Mouse (Mus musculus): ENCODE measurements around the gene Fzd7.
"Not testable (repeated sequence)": the region's sequence is repeated elsewhere in the genome, so short reads cannot be mapped to it uniquely, and the experiment has no call there.

Fzd7 gene

DNA sequence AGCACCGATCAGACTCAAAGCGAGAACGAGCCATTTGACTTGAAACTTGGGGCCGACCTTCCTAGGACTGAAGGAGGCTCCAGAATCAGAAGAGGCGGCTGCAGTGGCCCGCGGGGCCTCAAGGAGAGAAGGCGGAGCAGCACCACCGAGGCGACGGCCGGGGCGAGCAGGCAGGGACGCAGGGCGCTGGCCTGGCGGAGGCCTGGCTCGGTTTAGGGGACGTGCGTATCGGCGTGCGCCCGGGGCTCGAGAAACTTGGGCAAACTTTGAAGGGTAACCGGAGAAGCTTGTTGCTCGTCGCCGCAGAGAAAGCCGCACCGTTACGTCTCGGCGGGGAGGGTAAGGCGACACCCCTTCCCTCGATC, at the start of gene Fzd7:
TSS of gene Fzd7 (plus strand) at position 94 of the 365 bp plus-strand sequence.
- DNase-seq (ENCODE audit: low read depth, low spot score), result no peak

DNA sequence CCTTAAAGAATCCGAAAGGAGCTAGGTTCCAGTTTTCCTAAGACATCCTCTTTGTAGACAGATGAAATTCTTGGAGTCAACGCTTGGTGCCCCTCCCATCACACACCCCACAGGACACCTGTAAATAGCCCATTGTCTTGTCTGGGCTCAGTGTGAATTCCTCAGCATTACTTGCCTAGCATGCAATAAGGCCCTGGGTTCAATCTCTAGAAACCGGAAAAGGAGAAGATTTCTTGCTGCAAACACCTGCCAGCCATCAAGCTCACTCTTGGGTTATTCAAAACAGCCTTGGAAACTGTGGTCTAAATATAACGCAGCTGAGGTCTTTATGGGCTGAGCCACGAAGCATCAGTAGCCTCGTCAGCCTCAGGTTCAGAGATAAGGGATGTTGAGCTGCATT, 48.9 kb upstream of the Fzd7 start:
- no peak for DNase-seq (ENCODE audit: low read depth, low spot score)

DNA sequence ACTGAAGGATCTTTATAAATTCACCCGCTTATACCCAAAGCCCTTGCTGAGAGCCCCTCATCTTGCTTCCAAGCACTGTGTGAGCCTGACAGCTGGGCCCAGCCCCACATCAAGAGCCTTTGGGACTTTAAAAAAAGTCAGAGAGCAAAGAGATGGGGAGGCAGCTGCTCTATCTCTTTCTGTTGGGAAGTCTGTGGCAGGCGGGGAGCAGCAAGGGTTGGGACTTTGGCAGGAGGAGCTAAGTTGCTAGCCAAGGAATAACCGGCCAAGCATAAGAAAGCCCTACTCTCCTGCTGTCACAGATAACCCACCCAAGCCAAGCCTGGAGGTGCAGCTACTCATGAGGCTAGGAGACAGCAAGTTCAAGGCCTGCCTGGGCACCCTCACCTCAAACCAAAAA, 48.2 kb upstream of the Fzd7 start:
- peak; percentile 83 for DNase-seq (ENCODE audit: low read depth, low spot score)

DNA sequence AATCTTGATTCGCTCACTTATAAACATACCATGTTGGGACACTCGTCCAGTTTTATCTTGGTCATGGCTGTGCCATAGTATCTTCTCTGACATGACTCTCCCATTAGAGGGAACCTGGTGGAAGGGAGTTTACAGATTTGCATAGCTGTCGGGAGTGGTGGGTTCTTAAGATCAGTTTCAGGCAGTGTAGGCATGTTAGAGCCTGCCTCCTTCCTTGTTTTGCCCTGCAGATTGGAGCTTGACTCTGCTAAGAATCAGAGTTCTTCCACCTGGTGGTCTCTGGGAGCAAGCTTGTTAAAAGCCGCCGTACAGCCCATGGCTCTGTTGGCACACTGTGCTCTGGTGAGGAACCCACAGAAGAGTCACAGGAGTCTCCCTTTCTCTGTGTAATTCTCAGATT, 47.0 kb upstream of the Fzd7 start:
- DNase-seq (ENCODE audit: low read depth, low spot score), result no peak

DNA sequence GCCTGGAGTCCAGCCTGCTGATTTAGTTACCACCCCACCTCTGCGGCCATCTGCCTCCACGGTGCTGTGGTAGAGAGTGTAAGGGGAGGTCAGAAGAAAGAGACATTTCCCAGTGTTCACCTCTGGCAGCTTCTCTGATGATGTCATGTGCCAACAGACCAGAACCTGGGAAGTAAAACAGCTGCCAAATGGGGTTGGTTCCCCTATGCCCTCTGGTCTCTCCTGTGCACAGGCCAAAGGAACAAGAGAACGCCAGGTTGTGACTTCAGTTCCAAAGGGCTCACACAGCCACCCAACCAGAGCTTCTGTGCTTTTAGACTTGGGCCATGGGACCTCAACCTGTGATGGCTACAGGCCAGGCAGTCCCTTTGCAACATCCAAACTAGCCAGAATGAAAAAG, 45.9 kb upstream of the Fzd7 start:
- DNase-seq (ENCODE audit: low read depth, low spot score), result no peak

DNA sequence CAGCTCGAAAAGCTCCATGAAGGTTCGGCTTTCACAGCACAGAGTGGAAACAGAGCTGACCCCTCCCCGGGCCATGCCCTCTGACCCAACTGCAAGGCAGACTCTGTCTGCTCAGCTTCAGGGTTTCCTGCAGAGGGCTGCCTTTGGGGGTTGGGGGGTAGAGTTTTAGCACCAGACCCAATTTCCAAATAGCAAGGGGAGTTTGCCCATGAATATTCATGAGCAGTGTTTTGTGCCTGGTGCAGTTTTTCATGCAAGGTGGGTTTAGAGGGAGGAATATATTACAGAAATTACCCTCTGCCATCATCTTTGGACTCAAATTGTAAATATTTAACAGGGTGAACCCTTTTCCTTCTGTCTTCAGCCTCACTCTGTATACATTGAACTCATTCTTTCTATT, 44.3 kb upstream of the Fzd7 start:
- no peak for DNase-seq (ENCODE audit: low read depth, low spot score)

DNA sequence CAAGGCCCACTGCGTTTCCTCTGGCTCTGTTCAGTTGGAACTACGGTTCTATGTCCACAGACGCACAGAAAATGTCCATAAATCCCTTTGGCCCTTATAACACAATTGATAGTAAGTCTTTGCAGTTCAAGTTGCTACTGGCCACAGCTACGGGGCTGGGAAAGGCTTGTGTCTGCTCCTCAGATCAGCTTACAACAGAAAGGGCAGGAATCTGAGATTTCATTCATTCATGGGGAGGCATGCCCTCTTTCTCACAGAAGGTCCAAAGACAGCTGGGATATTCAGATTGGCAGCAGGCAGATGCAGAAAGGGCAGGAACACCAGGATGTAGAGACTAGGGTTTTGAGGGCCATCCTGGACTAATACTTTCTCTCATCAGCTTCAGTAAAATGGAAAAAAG, 43.9 kb upstream of the Fzd7 start:
- no peak for DNase-seq (ENCODE audit: low read depth, low spot score)

DNA sequence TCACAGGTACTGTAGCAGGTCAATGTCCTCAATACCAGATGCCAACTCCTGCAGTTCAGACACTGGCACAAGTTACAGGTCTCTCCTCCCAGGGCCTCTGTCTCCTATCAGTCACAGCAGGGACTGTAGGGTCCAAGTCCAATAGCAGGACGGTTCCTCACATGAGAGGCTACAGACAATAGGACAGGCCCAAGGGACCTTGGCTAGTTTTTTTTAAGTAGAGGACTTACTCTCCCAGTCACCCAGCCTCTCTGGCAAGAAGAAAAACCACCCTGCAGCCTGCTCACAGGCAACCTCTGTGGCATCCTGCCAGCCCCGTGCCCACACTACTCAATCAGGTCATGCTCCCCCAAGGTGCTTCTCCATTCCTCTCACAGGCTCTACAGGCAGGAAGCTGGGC, 43.0 kb upstream of the Fzd7 start:
- no peak for DNase-seq (ENCODE audit: low read depth, low spot score)

DNA sequence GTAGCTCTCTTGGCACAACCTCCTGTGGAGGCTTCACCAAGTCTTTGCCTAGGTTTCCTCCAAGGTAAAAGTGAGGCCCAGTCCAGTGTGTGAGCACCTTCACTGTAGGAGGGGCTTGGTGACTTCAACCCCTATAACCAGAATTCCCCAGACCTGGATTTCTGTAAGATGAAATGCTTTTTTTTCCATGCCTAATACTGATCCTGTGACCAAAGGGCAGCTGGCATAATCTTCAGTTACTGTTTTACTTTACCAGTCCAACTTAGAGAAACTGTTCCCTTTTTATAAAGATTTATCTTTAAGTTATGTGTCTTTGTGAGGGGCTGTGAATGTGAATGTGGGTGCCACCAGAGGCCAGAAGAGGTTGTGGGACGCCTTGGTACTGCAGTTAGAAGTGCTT, 42.3 kb upstream of the Fzd7 start:
- no peak for DNase-seq (ENCODE audit: low read depth, low spot score)

DNA sequence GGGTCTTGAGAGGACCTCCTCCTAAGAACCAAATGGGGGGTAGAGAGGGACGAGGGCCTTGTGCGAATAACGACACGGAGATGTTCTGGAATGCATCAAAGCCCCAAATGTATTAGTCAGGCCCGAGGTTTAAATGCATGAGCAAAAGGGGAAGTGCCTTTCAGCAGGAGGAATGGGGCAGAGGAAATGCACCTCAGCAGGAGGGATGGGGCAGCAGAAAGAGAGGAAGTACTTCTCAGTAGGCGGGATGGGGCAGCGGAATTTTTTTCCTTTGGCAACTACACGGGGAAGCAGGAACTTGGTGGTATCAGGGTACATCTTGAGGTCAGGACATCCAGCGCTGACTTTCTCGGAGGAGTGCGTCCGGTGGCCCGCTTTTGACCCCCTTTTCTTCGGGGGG, 39.5 kb upstream of the Fzd7 start:
- DNase-seq (ENCODE audit: low read depth, low spot score), result not testable (repeated sequence)

DNA sequence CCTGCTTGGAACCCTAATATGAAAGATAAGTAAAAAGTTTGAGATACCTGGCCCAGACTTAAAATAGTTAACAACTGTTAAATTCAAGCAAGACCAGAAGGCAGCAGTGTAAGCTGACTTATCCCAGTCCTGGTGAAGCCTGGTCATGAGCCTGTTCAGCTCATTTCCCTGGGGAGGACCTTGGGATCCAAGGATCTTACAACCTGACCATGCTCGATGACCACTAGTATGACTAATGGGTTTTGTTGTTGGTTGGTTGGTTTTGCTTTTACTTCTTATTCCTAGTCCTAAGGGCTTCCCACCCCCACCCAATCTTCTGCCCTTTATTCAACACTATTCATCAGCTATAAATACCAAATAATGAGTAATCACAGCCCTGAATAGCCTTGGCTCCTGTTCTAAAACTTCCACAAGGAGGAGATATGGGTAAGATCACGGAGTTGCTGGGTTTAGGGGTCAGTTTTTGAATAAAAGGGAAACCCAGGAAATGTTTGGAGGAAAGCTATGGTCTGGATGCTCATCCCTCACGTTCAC, 38.0 kb upstream of the Fzd7 start:
- peak; percentile 40 for DNase-seq (ENCODE audit: low read depth, low spot score)

DNA sequence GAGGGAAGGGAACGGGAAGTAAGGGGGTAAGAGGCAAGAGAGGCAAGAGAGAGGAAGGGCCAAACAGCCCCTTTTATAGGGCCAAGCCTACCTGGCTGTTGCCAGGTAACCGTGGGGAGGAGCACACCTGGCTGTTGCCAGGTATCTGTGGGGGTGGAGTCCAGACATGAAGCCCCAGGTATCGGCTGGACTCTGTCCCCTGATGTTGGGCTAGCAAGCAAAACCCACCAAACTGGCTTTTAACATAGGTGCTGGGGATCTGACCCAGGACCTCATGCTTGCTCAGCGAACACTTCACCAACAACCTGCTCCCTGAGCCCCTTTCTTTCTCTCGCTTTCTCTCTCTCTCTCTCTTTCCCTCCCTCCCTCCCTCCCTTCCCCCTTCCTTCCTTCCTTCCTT, 37.0 kb upstream of the Fzd7 start:
- no peak for DNase-seq (ENCODE audit: low read depth, low spot score)

DNA sequence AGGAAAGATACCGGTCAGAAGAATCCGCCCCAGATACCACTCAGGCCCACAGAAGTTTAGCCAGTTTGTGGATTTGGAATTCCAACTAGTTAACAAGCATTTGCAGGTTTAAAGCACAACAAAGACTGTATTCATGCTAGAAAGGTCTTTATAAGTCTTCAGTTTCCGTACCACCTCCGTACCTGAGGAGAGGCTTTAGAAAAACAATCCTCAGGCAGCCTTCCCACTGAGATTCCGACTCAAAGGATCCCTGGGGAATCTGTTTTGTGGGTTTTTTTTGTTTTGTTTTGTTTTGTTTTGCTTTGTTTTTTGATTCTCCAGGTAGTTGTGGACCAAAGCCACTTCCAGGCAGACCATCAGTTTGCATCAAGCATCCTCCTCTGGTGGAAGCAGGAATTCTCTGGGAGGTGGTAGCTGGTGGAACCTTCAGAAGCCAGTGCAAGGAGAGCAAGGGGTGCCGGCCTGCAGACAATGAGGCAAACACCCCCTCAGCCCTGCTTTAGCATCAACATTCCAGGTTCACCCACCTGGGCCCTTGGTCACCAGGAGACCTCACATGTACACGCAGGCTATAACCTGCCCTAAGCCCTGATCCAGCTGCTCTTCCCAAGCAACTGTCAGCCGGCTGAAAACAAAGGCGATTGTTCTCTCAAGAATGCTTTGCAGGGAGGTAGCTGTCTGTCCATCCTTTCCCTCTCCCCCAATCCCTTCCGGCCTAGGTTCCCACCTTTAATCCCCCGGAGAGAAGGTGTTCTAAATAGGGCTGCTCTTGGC, 33.5 kb upstream of the Fzd7 start:
- DNase-seq (ENCODE audit: low read depth, low spot score), result peak; percentile 27

DNA sequence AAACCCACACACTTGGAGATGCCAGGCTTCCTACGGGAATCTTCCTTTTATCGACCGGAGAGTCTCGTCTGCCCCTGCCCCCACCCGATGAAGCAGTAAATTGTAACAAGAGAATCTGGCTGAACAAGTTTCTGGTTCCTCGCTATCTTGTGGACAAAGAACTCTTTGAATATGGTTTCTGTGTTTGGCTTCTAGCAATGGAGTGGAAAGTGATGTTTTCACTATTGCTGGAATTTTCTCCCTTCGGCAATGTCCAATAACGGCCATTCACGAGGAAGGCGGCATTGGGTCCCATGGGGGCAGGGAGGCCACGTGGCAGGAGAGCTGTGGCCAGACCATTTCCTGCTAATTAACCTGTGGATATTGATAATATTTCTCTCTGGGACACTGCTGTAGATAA, 32.8 kb upstream of the Fzd7 start:
- peak; percentile 49 for DNase-seq (ENCODE audit: low read depth, low spot score)

DNA sequence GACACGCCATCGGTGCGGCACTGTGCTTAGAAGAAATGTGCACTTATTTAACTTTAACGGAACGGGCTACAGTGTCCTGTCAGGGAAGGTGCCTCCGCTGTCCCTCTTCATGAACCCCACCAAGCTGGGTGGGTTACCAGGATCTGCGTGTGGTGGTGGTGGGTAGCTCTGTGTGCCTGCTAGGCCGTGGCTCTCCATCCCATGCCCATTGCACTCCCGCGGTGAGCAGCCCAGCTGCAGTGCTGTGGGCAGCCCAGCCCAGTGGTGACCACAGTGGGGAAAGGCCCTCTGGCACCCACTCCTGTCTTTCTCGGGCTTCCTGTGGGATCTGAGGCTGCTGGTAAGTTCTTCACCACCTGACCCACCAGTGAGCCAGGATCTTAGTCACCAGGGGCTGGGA, 31.3 kb upstream of the Fzd7 start:
- DNase-seq (ENCODE audit: low read depth, low spot score), result no peak

DNA sequence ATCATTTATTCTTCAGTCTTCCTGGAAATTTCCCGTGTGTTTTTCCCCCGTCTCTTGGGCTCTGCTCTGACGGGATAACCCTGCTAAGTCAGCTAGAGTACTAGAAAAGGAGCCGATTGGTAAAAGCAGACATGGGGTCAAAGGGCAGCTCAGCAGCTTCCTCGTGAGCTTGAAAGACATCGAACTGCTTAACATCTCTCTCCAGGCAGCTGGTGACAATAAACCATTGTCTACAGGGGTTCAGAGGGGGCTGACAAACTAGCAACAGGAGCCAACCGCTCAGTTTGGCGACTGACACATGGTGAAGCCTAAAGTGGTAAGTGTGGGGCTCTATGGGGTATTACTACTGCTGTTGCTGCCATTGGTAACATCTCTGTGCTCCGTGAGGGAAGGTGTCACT, 30.6 kb upstream of the Fzd7 start:
- DNase-seq (ENCODE audit: low read depth, low spot score), result no peak

DNA sequence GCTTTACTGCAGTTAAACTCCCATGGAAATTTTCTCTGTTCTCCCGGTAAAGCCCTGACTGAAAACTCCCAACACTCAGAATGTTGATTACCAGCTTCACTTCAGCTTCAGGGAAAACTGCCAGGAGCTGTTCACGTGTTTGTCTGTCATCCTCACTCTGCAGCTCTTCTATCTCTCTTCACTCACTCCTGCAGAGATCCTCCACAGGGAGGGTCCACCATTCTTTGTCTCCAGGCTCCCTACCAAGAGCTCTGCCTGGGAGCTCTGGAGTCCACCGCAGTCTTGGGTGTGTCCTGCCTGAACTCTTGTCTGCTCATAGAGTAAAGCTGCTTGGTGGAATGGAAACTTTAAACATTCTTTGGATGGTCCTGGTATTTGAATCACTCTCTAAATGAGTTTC, 25.4 kb upstream of the Fzd7 start:
- peak; percentile 32 for DNase-seq (ENCODE audit: low read depth, low spot score)

DNA sequence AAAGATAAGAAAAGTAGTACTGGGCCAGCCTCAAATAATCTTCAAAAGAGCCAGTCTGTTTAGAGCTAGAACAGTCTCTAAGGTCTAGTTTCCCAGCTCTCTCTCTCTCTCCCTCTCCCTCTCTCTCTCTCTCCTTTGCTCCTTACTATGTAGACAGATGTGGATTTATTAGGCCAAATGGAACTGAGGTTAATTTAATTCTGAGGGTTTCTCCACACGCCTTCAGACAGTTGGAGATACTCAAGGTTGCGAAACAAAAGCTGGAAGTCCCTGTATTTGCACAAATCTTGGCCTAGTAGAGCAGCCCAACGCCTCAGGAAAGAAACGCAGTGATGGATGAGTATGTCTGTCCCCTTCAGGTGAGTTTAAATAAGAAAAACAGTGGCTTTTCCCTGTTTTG, 24.4 kb upstream of the Fzd7 start:
- no peak for DNase-seq (ENCODE audit: low read depth, low spot score)

DNA sequence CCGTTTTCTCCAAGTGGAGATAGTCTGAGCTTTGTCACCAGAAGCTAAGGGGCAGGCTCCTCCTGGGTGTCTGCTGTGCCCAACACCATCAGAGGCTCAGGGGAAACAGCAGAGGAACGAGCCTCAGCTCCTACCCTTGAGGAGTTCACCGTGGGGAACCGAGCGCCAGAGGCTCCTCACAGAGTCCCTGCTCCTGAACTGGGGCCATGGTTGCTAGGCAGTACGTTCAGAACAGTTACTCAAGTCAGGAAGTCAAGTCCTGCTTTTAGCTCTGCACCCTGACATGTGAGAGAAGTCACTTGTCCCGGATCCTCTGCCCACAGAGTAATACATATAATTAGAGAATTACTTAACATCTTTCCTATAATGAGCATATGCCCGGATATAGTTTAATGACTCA, 23.3 kb upstream of the Fzd7 start:
- peak; percentile 23 for DNase-seq (ENCODE audit: low read depth, low spot score)

DNA sequence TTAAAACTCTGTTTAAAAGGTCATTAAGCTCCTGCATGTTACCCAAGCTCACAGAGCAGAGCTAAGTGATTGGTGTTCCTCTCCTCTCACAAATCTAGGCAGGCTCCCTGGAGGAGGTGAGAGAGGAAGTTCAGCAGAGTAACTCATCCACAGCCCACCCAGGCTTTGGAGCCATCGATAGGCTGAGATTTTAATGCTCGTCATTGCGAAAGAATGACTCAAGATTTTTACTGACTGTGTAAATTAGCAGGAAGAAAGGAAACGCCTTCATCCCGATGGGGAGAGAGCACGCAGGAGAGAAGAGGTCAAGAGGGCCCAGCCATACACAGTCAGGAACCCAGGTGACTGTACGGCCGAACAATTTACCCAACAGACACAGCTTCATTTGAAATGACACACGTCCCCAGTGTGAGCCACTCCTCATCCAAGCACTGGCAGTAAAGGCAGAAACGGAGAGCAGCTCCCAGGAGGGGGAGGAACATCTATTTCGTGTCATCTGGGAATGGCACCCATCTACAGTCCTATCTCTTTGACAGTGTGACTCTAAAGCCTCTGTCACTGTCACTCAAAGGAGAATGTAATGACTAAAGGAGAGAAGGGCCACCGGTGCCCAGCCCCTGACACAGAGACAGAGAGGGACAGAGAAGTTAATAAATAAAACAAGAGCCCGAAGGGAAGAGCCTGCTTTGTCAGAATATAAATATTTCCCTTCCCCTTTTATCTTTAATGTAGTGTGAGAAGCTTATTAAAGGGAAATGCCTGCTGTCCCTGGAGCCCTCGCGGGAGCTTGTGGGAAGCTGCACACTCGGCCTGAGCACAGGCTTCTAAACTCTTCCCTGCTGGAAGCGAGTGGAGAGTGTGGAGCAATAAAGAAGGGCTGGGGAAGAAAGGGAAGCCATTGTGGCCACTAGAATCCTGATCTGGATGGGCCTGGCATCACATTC, 17.3 kb upstream of the Fzd7 start:
- DNase-seq (ENCODE audit: low read depth, low spot score), result no peak

DNA sequence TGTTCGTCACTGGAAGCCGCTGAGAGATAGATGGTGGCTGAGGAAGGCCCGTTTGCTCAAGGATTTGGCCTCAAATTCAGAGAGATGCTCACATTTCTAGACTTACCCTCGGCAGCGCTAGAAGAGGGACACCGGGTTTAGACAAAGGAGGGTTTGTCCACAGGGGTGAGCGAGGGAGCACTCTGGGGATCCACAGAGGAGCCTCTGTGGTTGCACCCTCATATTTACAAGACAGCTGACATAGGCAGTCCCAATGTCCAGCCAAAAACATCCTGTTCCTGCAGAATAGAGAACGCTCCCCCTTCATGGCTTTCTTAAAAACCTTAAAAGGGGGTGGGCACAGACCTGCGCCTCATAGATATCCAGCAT, 16.6 kb upstream of the Fzd7 start:
- peak; percentile 71 for DNase-seq (ENCODE audit: low read depth, low spot score)

DNA sequence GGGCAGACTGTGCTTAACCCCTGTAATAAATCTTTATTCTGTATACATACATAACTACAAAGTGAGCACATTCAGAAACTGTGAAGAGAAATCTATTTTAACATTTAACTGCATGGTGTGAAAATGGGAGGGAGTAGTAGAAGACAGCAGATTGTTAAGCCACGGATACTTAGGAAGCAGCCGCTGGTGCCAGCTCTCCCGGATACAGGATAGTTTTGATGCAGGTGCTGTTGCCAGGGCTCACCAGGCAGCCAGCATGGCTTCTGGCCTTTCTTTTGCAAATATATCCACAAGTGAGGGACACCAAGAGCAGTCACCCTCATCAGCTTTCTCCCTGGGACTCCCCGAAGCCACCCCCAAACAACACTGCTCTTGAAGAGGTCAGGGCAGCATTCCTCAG, 13.1 kb upstream of the Fzd7 start:
- DNase-seq (ENCODE audit: low read depth, low spot score), result peak; percentile 88

DNA sequence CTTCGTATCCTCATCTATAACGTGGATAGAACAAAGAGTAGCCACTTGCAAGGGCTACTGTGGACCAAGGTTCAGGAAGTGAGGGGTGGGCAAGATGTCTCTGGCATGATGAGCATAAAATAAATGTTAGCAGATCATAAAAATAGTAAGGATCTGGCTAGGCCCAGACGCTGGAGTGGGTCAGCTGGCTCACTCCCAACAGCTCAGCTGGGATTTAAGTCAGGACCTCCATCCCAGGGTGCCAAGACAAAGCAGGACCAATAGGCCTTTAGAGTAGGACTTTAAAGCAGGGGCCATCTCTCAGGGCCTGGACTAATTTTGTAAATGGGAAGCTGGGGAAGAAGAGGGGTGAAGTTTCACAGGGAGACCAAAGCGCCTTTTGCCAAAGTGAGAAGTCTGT, 11.5 kb upstream of the Fzd7 start:
- no peak for DNase-seq (ENCODE audit: low read depth, low spot score)
